ENCODE assay signal across 9 mouse cellular contexts in genomic region chr10:69719901-69720415, GRCm38 (mm10).
DNase-seq lines count a peak whose midpoint lies in the region; ATAC-seq and TF ChIP-seq lines count a peak whose summit lies in the region.
"Had no signal": no experiment of that assay in that cellular context is flagged by ENCODE, and none has a peak within 500 bp of the region (broad histone marks: within the 10 kb centered on the region; RNA-seq: fewer than 3 reads in every experiment).

No protein-coding gene starts in this region.

- intact Hi-C loops in heart, postnatal 10 days (cut with DNase I): no loop called here

- H3K9ac ChIP-seq in heart, embryonic 14.5 days (ENCODE audit: low read length): no peak overlapping the region
- H3K9ac ChIP-seq in hindbrain, embryonic 11.5 days (ENCODE audit: low read depth, low read length): no peak overlapping the region

- TF ChIP-seq POLR2A in brain, embryonic 14.5 days (IDR thresholded peaks at IDR 0.05; ENCODE audit: borderline replicate concordance, extremely low read depth, insufficient read depth, insufficient read length, poor library complexity, severe bottlenecking): no peak

- ATAC-seq in heart, embryonic 14.5 days (ENCODE audit: insufficient number of reproducible peaks, insufficient read depth, low FRiP score, low read depth): no peak
- peak; percentile 68 for ATAC-seq in hindbrain, embryonic 11.5 days (ENCODE audit: low FRiP score)
- no peak for ATAC-seq in megakaryocyte progenitor cell, adult 5-6 weeks (replicated peaks; ENCODE audit: poor library complexity)

- no peak overlapping the region for H3K27ac ChIP-seq in heart, embryonic 14.5 days (replicated peaks in 1 of 2; ENCODE audit: control insufficient read depth in 1 of 2, insufficient read depth in 1 of 2, low read depth in 2 of 2, low read length in 2 of 2)
- H3K27ac ChIP-seq in hindbrain, embryonic 11.5 days (ENCODE audit: low read depth, low read length): peak overlapping the region; percentile 77
- H3K27ac ChIP-seq in midbrain, embryonic 10.5 days (replicated peaks): peak overlapping the region; percentile 5; the same call in 1 of the 2 replicates

- peaks cover 9 to 13% of the 10 kb centered on the region in 2 experiments for H3K4me1 ChIP-seq in heart, embryonic 14.5 days (ENCODE audit: control insufficient read depth in 2 of 2, insufficient read depth in 2 of 2, low read length in 2 of 2)
- peaks cover 3% of the 10 kb centered on the region; the same call in 1 of the 2 replicates for H3K4me1 ChIP-seq in hindbrain, embryonic 11.5 days (replicated peaks; ENCODE audit: control insufficient read depth, insufficient read depth, low read length)
- peaks cover 30% of the 10 kb centered on the region for H3K4me1 ChIP-seq in midbrain, embryonic 10.5 days

- no peak for DNase-seq in heart, postnatal 10 days
- DNase-seq in brain, embryonic 14.5 days (ENCODE audit: low read depth): peak; percentile 84
- DNase-seq in hindbrain, embryonic 11.5 days (ENCODE audit: low spot score): peak; percentile 26
- no peak for DNase-seq in midbrain, embryonic 10.5 days (ENCODE audit: low spot score)
- DNase-seq in thymus, adult 18-20 months: no peak
- no peak for DNase-seq in liver
- DNase-seq: thymus, postnatal 25 days had no signal

- no peak overlapping the region for H3K4me3 ChIP-seq in heart, embryonic 14.5 days (ENCODE audit: control insufficient read depth in 1 of 2, insufficient read depth in 1 of 2, low read depth in 1 of 2, low read length in 2 of 2)
- H3K4me3 ChIP-seq in hindbrain, embryonic 11.5 days (ENCODE audit: low read depth, low read length): no peak overlapping the region
- no peak overlapping the region for H3K4me3 ChIP-seq in midbrain, embryonic 10.5 days

- 42% methylated on average over 12 of the region's 12 CpGs for WGBS in heart, embryonic 14.5 days
- WGBS in hindbrain, embryonic 11.5 days: 46% methylated on average over 12 of the region's 12 CpGs
- WGBS in midbrain, embryonic 10.5 days: 65% methylated on average over 12 of the region's 12 CpGs

- H3K27me3 ChIP-seq in heart, embryonic 14.5 days (ENCODE audit: control insufficient read depth, insufficient read depth, low read length): no peaks in the 10 kb centered on the region
- H3K27me3 ChIP-seq in hindbrain, embryonic 11.5 days (ENCODE audit: control insufficient read depth, insufficient read depth, low read length): no peaks in the 10 kb centered on the region
- H3K27me3 ChIP-seq in midbrain, embryonic 10.5 days (ENCODE audit: low read depth, poor library complexity, severe bottlenecking): peaks cover 21% of the 10 kb centered on the region

- no peaks in the 10 kb centered on the region for H3K9me3 ChIP-seq in heart, embryonic 14.5 days (ENCODE audit: control insufficient read depth, low read length)
- no peaks in the 10 kb centered on the region for H3K9me3 ChIP-seq in hindbrain, embryonic 11.5 days (ENCODE audit: control insufficient read depth, low read length)
- no peaks in the 10 kb centered on the region for H3K9me3 ChIP-seq in midbrain, embryonic 10.5 days (replicated peaks)

- no peaks in the 10 kb centered on the region for H3K36me3 ChIP-seq in heart, embryonic 14.5 days (ENCODE audit: control insufficient read depth, insufficient read depth, low read length)
- H3K36me3 ChIP-seq in hindbrain, embryonic 11.5 days (ENCODE audit: control insufficient read depth, insufficient read depth, low read length): no peaks in the 10 kb centered on the region
- H3K36me3 ChIP-seq in midbrain, embryonic 10.5 days: no peaks in the 10 kb centered on the region

- H3K4me2 ChIP-seq in heart, embryonic 14.5 days (ENCODE audit: low read length): peak overlapping the region; percentile 38
- H3K4me2 ChIP-seq in hindbrain, embryonic 11.5 days (replicated peaks; ENCODE audit: low read depth, low read length): peak overlapping the region; percentile 6; the same call in 1 of the 2 replicates

- TF ChIP-seq CTCF in brain, embryonic 14.5 days (IDR thresholded peaks at IDR 0.05; ENCODE audit: borderline replicate concordance, extremely low read depth, insufficient read depth, insufficient read length): no peak

Comparison
In these comparisons a context has a peak if more than half of its experiments do, and no peak if none do; other contexts are left out.
1. H3K27ac ChIP-seq: peak in hindbrain, embryonic 11.5 days (single experiment) and midbrain, embryonic 10.5 days (single experiment); none in heart, embryonic 14.5 days (0 of 2).
2. DNase-seq: peak in brain, embryonic 14.5 days (single experiment) and hindbrain, embryonic 11.5 days (single experiment); none in heart, postnatal 10 days (0 of 2), midbrain, embryonic 10.5 days (single experiment), thymus, adult 18-20 months (0 of 2) and liver (single experiment).